Mouse (Mus musculus) gonadal fat pad, adult 2 months (tissue): ENCODE measurements around the gene Uqcc3. TPM values are rescaled to one million over a fixed set of nuclear protein-coding genes. Genes with fewer than 3 reads are reported as not detected.
"Not testable (repeated sequence)": the region's sequence is repeated elsewhere in the genome, so short reads cannot be mapped to it uniquely, and the experiment has no call there.

ENCODE experiments used
- DNase-seq: peaks from one replicate; pipeline ENCODE4 v3.0.0-alpha.2; 2012; ENCODE audit warnings: low read depth
- polyA plus RNA-seq: library from polyadenylated mRNA; depleted of rRNA; stranded (reverse); fragments of >200 nt; gene quantifications from 2 replicates; pipeline ENCODE4 v1.2.3, GENCODE M21; 2012; rRNA removed

Uqcc3 gene
- polyA plus RNA-seq, result 37.9 and 50.6 TPM in 2 replicates

GRCm38 (mm10) chr19:8880311-8881033 lies at the start of gene Uqcc3:
Gene Uqcc3, minus strand, starts transcription at chr19:8880923.
- no peak for DNase-seq

DNA sequence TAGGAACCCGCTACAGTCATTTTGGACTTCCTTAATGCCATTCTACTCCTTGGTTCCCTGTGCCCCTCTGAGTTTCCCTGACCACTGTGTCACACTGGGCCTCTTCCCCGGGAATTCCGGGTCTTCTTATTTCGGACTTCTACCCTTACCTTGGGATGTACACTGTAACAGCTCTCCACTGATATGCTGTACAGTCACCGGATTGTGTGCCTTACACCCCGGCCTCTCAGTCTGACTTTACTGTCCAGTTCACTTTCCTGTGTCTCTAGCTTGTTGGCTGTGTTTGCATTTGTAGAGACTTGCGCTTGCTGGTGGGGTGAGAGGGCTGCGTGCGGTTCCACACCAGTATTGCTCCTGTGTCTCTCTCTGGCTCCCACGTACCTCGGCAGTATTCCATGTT lies 49.4 kb upstream of the Uqcc3 start:
- DNase-seq, result no peak

GRCm38 (mm10) chr19:8929224-8930088 lies 48.7 kb upstream of the Uqcc3 start, which contains the start of the genes Rom1 and Eml3:
Gene Rom1, minus strand, starts transcription at chr19:8929356.
Gene Eml3, plus strand, starts transcription at chr19:8929552.
- no peak for DNase-seq

DNA sequence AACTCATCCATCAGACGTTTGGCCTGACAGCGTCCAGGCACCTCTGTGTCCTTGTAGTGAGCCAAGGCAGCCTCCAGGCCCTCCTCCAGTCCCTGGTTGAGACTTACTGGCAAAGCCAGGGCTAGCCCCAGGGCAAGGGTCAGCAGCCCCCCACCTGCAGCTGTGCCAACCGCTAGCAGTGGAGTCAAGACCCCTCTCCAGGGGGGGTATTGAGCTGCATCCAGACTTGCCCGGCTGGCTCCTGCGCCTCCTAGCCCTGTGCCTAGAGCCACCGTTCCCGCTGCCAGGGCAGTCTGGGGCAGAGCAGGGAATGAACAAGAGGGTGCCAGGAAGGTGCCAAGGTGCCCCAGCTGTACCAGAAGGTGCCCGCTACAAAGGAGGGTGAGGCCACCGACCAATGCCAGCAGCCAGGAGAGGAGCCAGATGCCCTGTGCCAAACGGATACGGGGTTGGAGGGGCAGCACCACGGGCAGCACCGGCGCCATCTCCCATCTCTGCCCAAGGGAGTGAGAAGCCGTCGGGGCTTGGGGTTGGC lies 48.0 kb upstream of the Uqcc3 start:
- no peak for DNase-seq

DNA sequence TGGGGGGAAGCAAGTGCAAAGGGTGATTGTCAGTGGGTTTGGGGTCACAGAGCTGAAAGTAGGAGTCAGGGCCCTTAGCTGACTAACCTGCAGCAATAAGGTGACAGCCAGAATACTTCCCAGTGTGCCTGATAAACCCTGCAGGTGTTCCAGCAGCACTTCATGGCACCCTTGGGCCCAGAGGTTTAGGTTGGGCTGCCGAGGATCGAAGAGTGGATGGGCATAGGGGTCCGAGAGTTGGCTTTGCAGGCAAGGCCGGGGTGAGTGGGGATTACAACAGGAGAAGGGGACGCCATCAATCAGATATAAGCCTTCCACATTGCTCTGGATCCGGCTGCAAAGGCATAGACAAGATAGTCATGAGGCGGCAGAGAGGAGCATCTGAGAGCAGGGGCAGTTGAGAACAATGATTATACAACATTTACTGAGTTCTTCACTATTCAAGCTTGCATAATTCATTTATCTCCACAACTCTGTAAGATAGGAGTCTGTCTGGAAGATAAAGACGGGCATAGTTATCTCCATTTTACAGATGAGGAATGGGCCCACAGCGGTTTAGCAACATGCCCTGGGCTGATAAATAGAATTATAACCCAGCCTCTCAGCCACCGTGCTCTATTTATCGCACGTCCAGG lies 47.3 kb upstream of the Uqcc3 start:
- DNase-seq, result no peak

DNA sequence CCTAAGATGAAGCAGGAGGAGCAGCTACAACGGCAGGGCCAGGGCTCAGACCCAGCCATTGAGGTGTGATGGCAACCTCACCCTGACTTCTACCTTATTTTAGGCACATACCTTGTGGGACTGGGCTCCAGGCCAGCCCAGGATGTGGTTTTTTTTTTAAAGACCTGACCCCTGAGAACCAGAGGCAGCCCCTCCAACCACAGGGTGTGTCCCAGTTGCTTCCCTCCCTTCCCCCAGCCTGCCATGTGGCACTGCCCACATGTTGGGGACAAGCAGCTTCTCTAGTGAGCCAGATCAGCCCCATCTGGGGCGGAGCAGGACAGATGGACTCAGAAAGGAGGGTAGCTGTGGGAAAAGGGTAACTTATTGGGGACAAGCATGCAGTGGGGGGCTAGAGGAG lies 46.0 kb upstream of the Uqcc3 start:
- DNase-seq, result no peak

- no peak for DNase-seq
These were observed 41.0 kb upstream of the Uqcc3 start for GRCm38 (mm10) chr19:8921741-8922140.

- DNase-seq, result no peak
These were observed 40.1 kb upstream of the Uqcc3 start for GRCm38 (mm10) chr19:8920836-8921291.

GRCm38 (mm10) chr19:8920073-8920736 lies 39.5 kb upstream of the Uqcc3 start, which contains the start of gene B3gat3:
Gene B3gat3, plus strand, starts transcription at chr19:8920374.
- DNase-seq, result no peak

DNA sequence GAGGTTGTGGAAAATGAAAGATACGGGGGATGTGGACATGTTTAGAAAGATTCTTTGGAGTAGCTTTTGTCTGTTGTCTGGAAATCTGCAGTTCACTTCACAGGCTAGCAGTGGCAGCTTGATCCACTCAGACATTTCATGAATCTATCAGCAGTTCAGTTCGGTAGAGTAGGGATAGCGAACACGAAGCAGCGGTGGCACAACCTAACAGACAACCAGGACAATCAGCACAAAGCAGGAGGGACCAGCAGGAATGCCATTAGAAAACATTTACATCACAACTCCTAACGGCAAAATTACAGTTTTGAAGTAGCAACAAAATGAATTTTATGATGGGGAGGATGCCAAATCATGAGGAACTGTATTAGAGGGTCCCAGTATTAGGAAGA lies 39.0 kb upstream of the Uqcc3 start:
- DNase-seq, result no peak

DNA sequence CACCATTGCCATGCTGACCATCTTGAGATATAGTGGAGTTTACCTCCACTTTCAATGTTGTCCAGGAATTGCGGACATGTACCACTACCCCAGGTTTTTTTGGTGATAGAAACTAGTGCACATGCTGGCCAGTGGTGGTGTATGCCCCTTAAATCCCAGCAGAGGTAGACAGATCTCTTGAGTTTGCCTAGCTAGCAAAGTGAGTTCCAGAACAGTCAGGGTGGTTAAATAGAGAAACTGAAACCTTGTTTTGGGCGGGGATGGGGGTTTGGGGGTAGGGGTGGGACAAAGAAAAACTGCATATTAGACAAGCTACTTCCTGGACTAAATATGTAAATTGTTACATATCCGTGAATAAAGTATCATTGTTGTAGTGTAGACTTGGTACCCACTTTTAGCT lies 38.3 kb upstream of the Uqcc3 start:
- DNase-seq, result no peak

DNA sequence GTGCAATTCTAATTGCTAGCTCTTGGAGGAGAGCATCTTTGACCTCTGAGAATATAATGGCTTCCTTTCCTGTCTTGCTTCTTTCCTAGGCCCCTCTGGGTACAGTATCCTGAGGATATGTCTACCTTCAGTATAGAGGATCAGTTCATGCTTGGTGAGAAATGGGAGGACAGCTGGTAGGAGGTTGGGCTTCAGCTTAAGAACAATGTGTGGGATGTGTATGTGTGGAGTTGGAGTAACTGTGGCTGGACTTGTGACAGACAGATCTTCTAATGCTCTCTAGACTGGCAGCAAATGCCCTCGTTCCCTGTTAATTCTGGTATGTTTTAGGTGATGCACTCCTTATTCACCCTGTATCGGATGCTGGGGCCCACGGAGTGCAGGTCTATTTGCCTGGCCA lies 33.5 kb upstream of the Uqcc3 start:
- DNase-seq, result no peak

GRCm38 (mm10) chr19:8911810-8912209 lies 31.1 kb upstream of the Uqcc3 start:
- DNase-seq, result no peak

GRCm38 (mm10) chr19:8908531-8908930 lies 27.8 kb upstream of the Uqcc3 start:
- DNase-seq, result no peak

- DNase-seq, result no peak
These were observed 22.7 kb upstream of the Uqcc3 start for GRCm38 (mm10) chr19:8903412-8903811.

DNA sequence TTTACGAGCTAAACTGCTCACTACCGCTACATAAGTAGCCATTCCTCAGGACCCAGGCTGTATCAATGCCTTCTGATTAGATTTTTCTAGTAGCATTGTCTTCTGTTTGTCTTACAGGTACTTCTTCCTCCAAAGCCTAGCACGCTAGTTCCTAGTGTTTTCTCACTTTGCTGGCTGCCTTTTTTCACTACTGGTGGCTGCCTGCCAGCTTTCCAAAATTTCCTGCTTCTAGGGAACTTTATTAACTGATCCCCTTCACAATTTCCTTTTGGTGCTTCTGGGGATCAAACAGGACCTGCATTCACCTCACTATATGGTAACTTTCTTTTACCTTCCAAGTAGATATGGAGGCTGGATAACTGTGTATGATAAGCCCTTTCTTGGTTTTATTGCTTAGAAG lies 18.4 kb upstream of the Uqcc3 start:
- no peak for DNase-seq

GRCm38 (mm10) chr19:8898576-8898975 lies 17.9 kb upstream of the Uqcc3 start:
- no peak for DNase-seq

GRCm38 (mm10) chr19:8897865-8898495 lies 17.3 kb upstream of the Uqcc3 start, which contains the start of gene Ganab:
Gene Ganab, plus strand, starts transcription at chr19:8898071.
- no peak for DNase-seq

- DNase-seq, result not testable (repeated sequence)
These were observed 16.6 kb upstream of the Uqcc3 start for GRCm38 (mm10) chr19:8897211-8897864.

- not testable (repeated sequence) for DNase-seq
These were observed 15.5 kb upstream of the Uqcc3 start for GRCm38 (mm10) chr19:8896231-8896630.
